Mouse (Mus musculus): ENCODE data around the gene Gm10376. TPM values are rescaled to one million over a fixed set of nuclear protein-coding genes. Genes with fewer than 3 reads are reported as not detected.

Gene Gm10376
- polyA plus RNA-seq (2012; rRNA removed): not detected in 2 replicates

GRCm38 (mm10) chr14:43015528-43015927 is at the start of gene Gm10376:
Gene Gm10376, minus strand, starts transcription at chr14:43015628.

GRCm38 (mm10) chr14:42993524-42993923 is 21.9 kb downstream of the Gm10376 start, which contains the start of gene Gm8082:
Gene Gm8082, minus strand, starts transcription at chr14:42993624.

Other genes with a start within 250 kb of the Gm10376 start
- not detected in 2 replicates for gene Gm3015, start 246.8 kb downstream of the Gm10376 start, polyA plus RNA-seq (2012; rRNA removed)
- gene Gm10377, start 217.6 kb downstream of the Gm10376 start, polyA plus RNA-seq (2012; rRNA removed): not detected in 2 replicates
- gene Gm21977, start 162.2 kb downstream of the Gm10376 start, polyA plus RNA-seq (2012; rRNA removed): not detected in 2 replicates
- gene Gm8082, start 22.0 kb downstream of the Gm10376 start, polyA plus RNA-seq (2012; rRNA removed): not detected in 2 replicates
- not detected in 2 replicates for gene Gm8094, start 61.0 kb upstream of the Gm10376 start, polyA plus RNA-seq (2012; rRNA removed)
- not detected in 2 replicates for gene Gm8104, start 85.0 kb upstream of the Gm10376 start, polyA plus RNA-seq (2012; rRNA removed)
- gene Gm7233, start 164.2 kb upstream of the Gm10376 start, polyA plus RNA-seq (2012; rRNA removed): not detected in 2 replicates
- not detected in 2 replicates for gene Gm8122, start 219.7 kb upstream of the Gm10376 start, polyA plus RNA-seq (2012; rRNA removed)
- not detected in 2 replicates for gene Gm8126, start 243.0 kb upstream of the Gm10376 start, polyA plus RNA-seq (2012; rRNA removed)